Mouse (Mus musculus): Measurements from ENCODE around the gene Parp6.

Parp6 gene

GRCm38 (mm10) chr9:59655958-59656634, 39.0 kb downstream of the Parp6 start, which contains the start of gene Pkm:
Gene Pkm, plus strand, starts transcription at chr9:59656368.
- DNase-seq (ENCODE audit: low spot score in 2 of 2), result peak; percentile 93 to 94

GRCm38 (mm10) chr9:59656635-59657617, 39.8 kb downstream of the Parp6 start:
- peak; percentile 67 to 70 for DNase-seq (ENCODE audit: low spot score in 2 of 2)

GRCm38 (mm10) chr9:59658146-59658545, 41.1 kb downstream of the Parp6 start:
- DNase-seq (ENCODE audit: low spot score in 2 of 2), result no peak

- DNase-seq (ENCODE audit: low spot score in 2 of 2), result peak; percentile 69 to 71
Measured at GRCm38 (mm10) chr9:59659036-59660026, 42.2 kb downstream of the Parp6 start.

- no peak for DNase-seq (ENCODE audit: low spot score in 2 of 2)
Measured at GRCm38 (mm10) chr9:59660421-59660820, 43.3 kb downstream of the Parp6 start.

- no peak for DNase-seq (ENCODE audit: low spot score in 2 of 2)
Measured at GRCm38 (mm10) chr9:59661298-59661975, 44.4 kb downstream of the Parp6 start.

- no peak for DNase-seq (ENCODE audit: low spot score in 2 of 2)
Measured at GRCm38 (mm10) chr9:59663226-59663625, 46.1 kb downstream of the Parp6 start.

GRCm38 (mm10) chr9:59663957-59664356, 46.9 kb downstream of the Parp6 start:
- no peak for DNase-seq (ENCODE audit: low spot score in 2 of 2)

- no peak for DNase-seq (ENCODE audit: low spot score in 2 of 2)
Measured at GRCm38 (mm10) chr9:59664664-59665256, 47.7 kb downstream of the Parp6 start.

GRCm38 (mm10) chr9:59666016-59666415, 48.9 kb downstream of the Parp6 start:
- DNase-seq (ENCODE audit: low spot score in 2 of 2), result no peak

GRCm38 (mm10) chr9:59666813-59667212, 49.7 kb downstream of the Parp6 start:
- DNase-seq (ENCODE audit: low spot score in 2 of 2), result no peak

- DNase-seq (ENCODE audit: low spot score in 2 of 2), result no peak
Measured at GRCm38 (mm10) chr9:59667250-59667649, 50.2 kb downstream of the Parp6 start.

GRCm38 (mm10) chr9:59667904-59668303, 50.8 kb downstream of the Parp6 start:
- DNase-seq (ENCODE audit: low spot score in 2 of 2), result no peak

GRCm38 (mm10) chr9:59668473-59668872, 51.4 kb downstream of the Parp6 start:
- DNase-seq (ENCODE audit: low spot score in 2 of 2), result no peak

- DNase-seq (ENCODE audit: low spot score in 2 of 2), result no peak
Measured at GRCm38 (mm10) chr9:59669172-59669571, 52.1 kb downstream of the Parp6 start.

GRCm38 (mm10) chr9:59672195-59672894, 55.3 kb downstream of the Parp6 start:
- no peak for DNase-seq (ENCODE audit: low spot score in 2 of 2)

GRCm38 (mm10) chr9:59673427-59673826, 56.3 kb downstream of the Parp6 start:
- DNase-seq (ENCODE audit: low spot score in 2 of 2), result no peak

- DNase-seq (ENCODE audit: low spot score in 2 of 2), result no peak
Measured at GRCm38 (mm10) chr9:59675598-59675997, 58.5 kb downstream of the Parp6 start.

- DNase-seq (ENCODE audit: low spot score in 2 of 2), result no peak
Measured at GRCm38 (mm10) chr9:59678313-59678712, 61.2 kb downstream of the Parp6 start.

Measured in frontal cortex, postnatal 25 days (tissue).